Mouse (Mus musculus): ENCODE measurements around the gene Plekhm2. TPM values are rescaled to one million over a fixed set of nuclear protein-coding genes. Genes with fewer than 3 reads are reported as not detected.
A peak's percentile ranks its signal among the peaks of the same experiment; 100 is the strongest.

The Plekhm2 gene
- polyA plus RNA-seq, 1 experiment from 2014 or later = 7.1 TPM

DNA sequence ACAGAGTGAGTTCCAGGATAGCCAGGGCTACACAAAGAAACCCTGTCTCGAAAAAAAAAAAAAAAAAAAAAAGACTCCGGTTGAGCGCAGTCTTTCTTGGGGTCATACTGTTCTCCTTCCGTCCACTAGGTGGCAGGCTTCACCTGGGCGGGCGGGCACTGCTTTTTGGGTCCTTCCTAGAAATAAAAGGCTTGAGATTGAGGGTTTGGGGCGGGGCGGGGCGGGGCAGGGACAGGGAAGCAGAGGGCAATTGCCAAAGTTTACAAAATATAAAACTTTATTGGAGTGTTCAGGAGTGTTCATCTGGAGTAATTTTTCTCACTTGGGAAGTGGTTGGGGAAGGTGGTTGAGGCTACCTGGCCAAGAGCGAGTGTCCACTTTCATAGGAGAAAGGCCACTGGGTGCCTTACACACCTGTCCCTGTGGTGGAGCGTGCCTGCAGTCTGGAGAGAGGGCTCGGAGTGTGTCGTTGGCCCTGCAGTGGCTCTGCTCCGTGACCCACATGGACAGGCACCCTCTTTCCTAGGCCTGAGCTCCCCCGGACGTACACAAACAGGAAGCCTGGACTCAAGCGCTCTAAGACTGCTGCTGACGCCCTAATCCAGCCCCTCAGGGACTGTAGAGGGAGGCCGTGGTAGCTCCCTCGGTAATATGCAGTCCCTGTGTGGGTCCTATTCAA lies 46.0 kb downstream of the Plekhm2 start, which contains the start of gene Tmem82:
TSS of gene Tmem82 (minus strand) at position 69 of the 679 bp plus-strand sequence.
- WGBS = 25% methylated on average over 20 of the region's 20 CpGs
- Histone ChIP-seq H3K4me3 (peak within 1 kb of the TSS; percentile 41), H3K36me3 (no peaks in the 10 kb centered on the region), H3K4me2 (peak within 1 kb of the TSS; percentile 80), H3K9me3 (replicated peaks) (no peaks in the 10 kb centered on the region), H3K27me3 (no peaks in the 10 kb centered on the region), H3K9ac (peak within 1 kb of the TSS; percentile 46), H3K27ac (no peak within 1 kb of the TSS), H3K4me1 (replicated peaks) (peaks cover 27% of the 10 kb centered on the region)
- no peak for ATAC-seq (replicated peaks; ENCODE audit: insufficient number of reproducible peaks, insufficient read depth, low FRiP score, low read depth)

DNA sequence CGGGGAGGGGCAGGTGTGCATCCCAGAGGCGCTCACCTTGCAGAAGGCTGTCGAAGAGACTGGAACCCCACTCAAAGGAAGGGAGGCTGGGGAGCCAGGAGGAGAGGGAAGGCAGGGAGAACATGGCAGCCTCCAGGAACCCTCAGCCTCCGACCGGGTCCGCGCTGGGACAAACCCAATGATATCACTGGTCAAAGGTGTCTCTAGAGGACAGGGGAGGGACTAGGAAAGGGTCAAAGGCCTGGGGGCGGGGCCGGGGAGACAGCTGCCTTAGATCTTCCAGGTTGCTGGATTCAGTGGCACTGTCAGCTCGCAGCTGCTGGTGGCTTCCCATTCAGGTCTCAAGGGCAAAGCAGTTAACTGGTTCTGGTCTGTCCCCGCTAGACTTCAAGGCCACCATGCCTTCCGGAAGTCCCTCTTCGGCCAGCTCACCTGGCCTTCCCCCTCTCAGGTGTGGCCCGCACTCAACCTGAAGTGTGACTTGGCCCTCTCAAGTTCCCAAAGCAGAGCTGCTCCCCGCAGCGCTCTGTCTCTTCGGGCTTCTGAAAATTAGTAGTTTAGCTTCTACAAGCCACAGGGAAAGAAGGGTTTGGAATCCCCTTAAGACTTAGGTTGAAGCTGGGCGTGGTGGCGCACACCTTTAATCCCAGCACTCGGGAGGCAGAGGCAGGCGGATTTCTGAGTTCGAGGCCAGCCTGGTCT lies 46.7 kb downstream of the Plekhm2 start:
- Histone ChIP-seq H3K27me3 (no peaks in the 10 kb centered on the region), H3K4me1 (replicated peaks) (peaks cover 20% of the 10 kb centered on the region), H3K4me3 (peak overlapping the region; percentile 41), H3K9me3 (replicated peaks) (no peaks in the 10 kb centered on the region), H3K4me2 (peak overlapping the region; percentile 80), H3K36me3 (no peaks in the 10 kb centered on the region), H3K27ac (no peak overlapping the region), H3K9ac (peak overlapping the region; percentile 46)
- ATAC-seq (replicated peaks; ENCODE audit: insufficient number of reproducible peaks, insufficient read depth, low FRiP score, low read depth) = 0 out of 2 replicates have a peak, but pooled peaks have one; percentile 24
- WGBS = 14% methylated on average over 22 of the region's 22 CpGs

DNA sequence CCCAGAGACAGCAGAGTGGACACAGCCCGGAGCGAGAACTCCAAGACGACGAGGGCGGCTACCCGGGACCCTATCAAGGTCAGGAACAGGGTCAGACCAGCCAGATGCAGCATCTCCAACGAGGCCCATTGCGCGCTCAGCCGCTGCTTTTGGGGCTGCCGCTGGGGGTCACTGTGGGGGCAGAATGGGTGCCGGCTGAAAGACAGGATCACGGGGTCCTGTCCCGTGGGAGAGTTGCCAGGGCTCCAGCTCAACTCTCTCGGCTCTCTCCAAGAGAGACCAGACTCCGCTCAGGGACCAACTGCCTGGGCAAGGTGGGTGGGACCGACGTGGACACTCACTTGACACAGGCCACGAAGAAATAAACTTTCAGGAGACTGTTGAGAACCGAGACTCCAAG lies 47.4 kb downstream of the Plekhm2 start:
- peaks cover 19% of the 10 kb centered on the region for H3K4me1 ChIP-seq (replicated peaks)
- H3K9me3 ChIP-seq (replicated peaks) = no peaks in the 10 kb centered on the region
- H3K4me2 ChIP-seq = peak overlapping the region; percentile 80
- peak overlapping the region; percentile 41 for H3K4me3 ChIP-seq
- peak; percentile 47 for ATAC-seq (replicated peaks; ENCODE audit: insufficient number of reproducible peaks, insufficient read depth, low FRiP score, low read depth)
- peak overlapping the region; percentile 46 for H3K9ac ChIP-seq
- 4% methylated on average over 20 of the region's 20 CpGs for WGBS
- no peak overlapping the region for H3K27ac ChIP-seq
- no peaks in the 10 kb centered on the region for H3K27me3 ChIP-seq
- no peaks in the 10 kb centered on the region for H3K36me3 ChIP-seq

DNA sequence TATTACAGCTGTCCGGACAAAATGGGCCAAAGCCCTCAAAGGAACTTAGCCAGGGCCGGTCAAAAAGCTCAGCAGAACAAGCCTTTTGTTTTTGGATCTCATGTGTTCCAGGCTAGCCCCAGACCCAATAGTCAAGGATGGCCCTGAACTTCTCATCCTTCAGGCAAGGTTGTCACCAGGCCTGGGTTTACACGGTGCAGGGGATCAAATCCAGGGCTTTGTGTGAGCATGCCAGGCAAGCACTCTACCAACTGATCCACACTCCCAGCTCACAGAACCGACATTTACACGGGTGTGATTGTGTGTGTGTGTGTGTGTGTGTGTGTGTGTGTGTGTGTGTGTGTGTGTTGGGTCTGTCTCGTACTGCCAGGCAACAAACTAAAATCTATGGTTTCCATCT lies 47.9 kb downstream of the Plekhm2 start:
- Histone ChIP-seq H3K27me3 (no peaks in the 10 kb centered on the region), H3K36me3 (no peaks in the 10 kb centered on the region), H3K4me3 (no peak overlapping the region), H3K9me3 (replicated peaks) (no peaks in the 10 kb centered on the region), H3K9ac (no peak overlapping the region), H3K27ac (no peak overlapping the region), H3K4me2 (no peak overlapping the region), H3K4me1 (replicated peaks) (peaks cover 19% of the 10 kb centered on the region)
- WGBS = 78% methylated on average over 6 of the region's 6 CpGs
- ATAC-seq (replicated peaks; ENCODE audit: insufficient number of reproducible peaks, insufficient read depth, low FRiP score, low read depth) = no peak

DNA sequence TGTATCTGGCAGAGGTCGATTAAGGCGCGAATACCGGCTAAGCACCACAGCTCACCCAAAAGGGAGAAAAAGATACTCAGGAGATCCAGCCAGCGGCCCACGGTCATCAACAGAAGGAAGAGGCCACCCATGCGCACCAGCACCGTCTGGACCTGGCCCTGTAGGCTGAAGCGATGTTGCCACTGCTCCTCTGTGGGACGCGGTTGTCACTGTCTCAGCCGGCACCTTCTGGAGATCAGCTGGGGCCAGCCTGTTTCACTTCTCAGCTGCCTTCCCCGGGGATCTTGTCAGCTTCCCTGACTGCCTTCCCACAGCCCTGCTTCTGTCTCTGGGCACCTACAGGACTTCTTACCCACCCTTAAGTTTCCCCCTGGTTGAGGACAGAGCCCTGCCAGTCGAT lies 49.8 kb downstream of the Plekhm2 start:
- Histone ChIP-seq H3K4me2 (no peak overlapping the region), H3K9ac (no peak overlapping the region), H3K4me3 (no peak overlapping the region), H3K27me3 (no peaks in the 10 kb centered on the region), H3K36me3 (no peaks in the 10 kb centered on the region), H3K9me3 (replicated peaks) (no peaks in the 10 kb centered on the region), H3K27ac (no peak overlapping the region), H3K4me1 (replicated peaks) (peaks cover 22% of the 10 kb centered on the region)
- 77% methylated on average over 14 of the region's 14 CpGs for WGBS
- ATAC-seq (replicated peaks; ENCODE audit: insufficient number of reproducible peaks, insufficient read depth, low FRiP score, low read depth) = no peak

GRCm38 (mm10) chr4:141609538-141609937 lies 55.2 kb downstream of the Plekhm2 start:
- Histone ChIP-seq H3K27me3 (no peaks in the 10 kb centered on the region), H3K36me3 (no peaks in the 10 kb centered on the region), H3K4me1 (replicated peaks) (peaks cover 13% of the 10 kb centered on the region), H3K4me3 (no peak overlapping the region), H3K9me3 (replicated peaks) (no peaks in the 10 kb centered on the region), H3K27ac (peak overlapping the region; percentile 57), H3K9ac (no peak overlapping the region), H3K4me2 (no peak overlapping the region)
- WGBS = 60% methylated on average over 6 of the region's 6 CpGs
- ATAC-seq (replicated peaks; ENCODE audit: insufficient number of reproducible peaks, insufficient read depth, low FRiP score, low read depth) = peak; percentile 77

GRCm38 (mm10) chr4:141605861-141606260 lies 58.8 kb downstream of the Plekhm2 start, which contains the start of gene Fblim1:
Gene Fblim1 (minus strand): TSS chr4:141606096.
- peak within 1 kb of the TSS; percentile 67; the same call in 1 of the 2 replicates for H3K27ac ChIP-seq
- no peaks in the 10 kb centered on the region for H3K9me3 ChIP-seq (replicated peaks)
- 69% methylated on average over 11 of the region's 11 CpGs for WGBS
- no peaks in the 10 kb centered on the region for H3K36me3 ChIP-seq
- peaks cover 47% of the 10 kb centered on the region for H3K4me1 ChIP-seq (replicated peaks)
- H3K27me3 ChIP-seq = no peaks in the 10 kb centered on the region
- no peak within 1 kb of the TSS for H3K4me2 ChIP-seq
- no peak within 1 kb of the TSS for H3K4me3 ChIP-seq
- no peak for ATAC-seq (replicated peaks; ENCODE audit: insufficient number of reproducible peaks, insufficient read depth, low FRiP score, low read depth)
- H3K9ac ChIP-seq = no peak within 1 kb of the TSS

GRCm38 (mm10) chr4:141605421-141605820 lies 59.3 kb downstream of the Plekhm2 start:
- H3K4me3 ChIP-seq = no peak overlapping the region
- H3K27ac ChIP-seq = no peak overlapping the region
- no peak overlapping the region for H3K4me2 ChIP-seq
- H3K27me3 ChIP-seq = no peaks in the 10 kb centered on the region
- no peaks in the 10 kb centered on the region for H3K36me3 ChIP-seq
- no peak for ATAC-seq (replicated peaks; ENCODE audit: insufficient number of reproducible peaks, insufficient read depth, low FRiP score, low read depth)
- 87% methylated on average over 5 of the region's 5 CpGs for WGBS
- no peak overlapping the region for H3K9ac ChIP-seq
- peaks cover 51% of the 10 kb centered on the region for H3K4me1 ChIP-seq (replicated peaks)
- no peaks in the 10 kb centered on the region for H3K9me3 ChIP-seq (replicated peaks)

DNA sequence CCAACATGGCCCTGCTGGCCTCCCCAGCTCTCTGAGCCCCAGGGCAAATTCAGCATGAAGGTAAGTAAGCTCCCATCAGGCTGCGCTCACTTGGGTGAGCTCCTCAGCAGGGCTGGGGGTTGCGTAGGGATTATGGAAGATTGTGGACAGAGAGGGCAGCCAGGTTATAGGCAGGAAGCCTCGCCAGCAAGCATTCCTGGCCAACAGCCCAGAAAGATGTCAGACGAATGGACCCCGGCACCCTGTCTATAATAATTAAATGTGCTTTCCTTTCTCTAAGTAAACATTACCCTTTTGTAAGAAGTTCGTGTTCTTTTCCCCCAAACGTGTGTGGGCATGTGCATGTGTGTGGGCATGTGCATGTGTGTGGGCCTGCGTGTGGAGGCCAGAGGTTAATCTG lies 60.2 kb downstream of the Plekhm2 start:
- peaks cover 54% of the 10 kb centered on the region for H3K4me1 ChIP-seq (replicated peaks)
- ATAC-seq (replicated peaks; ENCODE audit: insufficient number of reproducible peaks, insufficient read depth, low FRiP score, low read depth) = no peak; the same call in 1 of the 2 replicates
- peak overlapping the region; percentile 67 for H3K27ac ChIP-seq

GRCm38 (mm10) chr4:141603921-141604320 lies 60.8 kb downstream of the Plekhm2 start:
- H3K4me1 ChIP-seq (replicated peaks) = peaks cover 54% of the 10 kb centered on the region

More for the DNA sequence above, 60.2 kb downstream of the Plekhm2 start:
- Histone ChIP-seq H3K27me3 (no peaks in the 10 kb centered on the region), H3K9me3 (replicated peaks) (no peaks in the 10 kb centered on the region), H3K4me2 (no peak overlapping the region), H3K9ac (no peak overlapping the region), H3K36me3 (no peaks in the 10 kb centered on the region), H3K4me3 (no peak overlapping the region)
- 26% methylated on average over 8 of the region's 8 CpGs for WGBS

DNA sequence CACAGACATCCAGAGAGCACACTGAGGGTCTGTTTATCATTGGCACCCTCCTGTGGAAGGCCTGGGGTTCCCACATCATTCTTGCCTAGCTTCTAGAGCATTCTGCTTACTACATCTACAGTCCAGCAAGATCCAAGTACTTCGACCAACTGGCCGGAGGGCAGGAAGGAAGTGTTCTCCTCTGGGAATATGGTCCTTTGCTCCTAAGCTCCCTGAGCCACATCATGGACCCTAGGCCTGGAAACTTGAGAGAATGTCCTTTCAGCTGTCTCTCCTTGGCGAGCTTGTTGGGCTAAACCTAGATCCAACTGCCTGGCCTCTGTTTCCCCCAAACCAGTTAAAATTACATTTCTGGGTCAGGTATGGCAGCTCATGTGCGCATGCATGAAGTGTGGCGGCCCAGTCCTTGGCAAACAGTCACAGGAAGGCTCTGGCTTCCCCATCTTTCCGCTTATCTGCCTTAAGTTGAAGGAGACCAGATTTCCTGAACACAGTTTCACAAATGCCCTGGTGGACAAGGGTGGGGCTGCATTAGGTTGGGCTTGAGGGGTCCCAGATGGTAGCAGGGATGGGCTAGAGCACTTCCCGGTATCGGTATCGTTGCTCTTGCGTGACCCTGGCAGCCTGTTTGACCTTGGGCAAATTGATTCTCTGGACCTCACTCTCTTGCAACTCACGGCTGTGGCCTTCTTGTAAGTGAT lies 62.0 kb downstream of the Plekhm2 start:
- peak overlapping the region; percentile 79 for H3K27ac ChIP-seq
- no peaks in the 10 kb centered on the region for H3K9me3 ChIP-seq (replicated peaks)
- no peaks in the 10 kb centered on the region for H3K36me3 ChIP-seq
- H3K27me3 ChIP-seq = no peaks in the 10 kb centered on the region
- H3K4me2 ChIP-seq = no peak overlapping the region
- no peak overlapping the region for H3K9ac ChIP-seq
- H3K4me1 ChIP-seq (replicated peaks) = peaks cover 66% of the 10 kb centered on the region
- no peak overlapping the region for H3K4me3 ChIP-seq
- no peak for ATAC-seq (replicated peaks; ENCODE audit: insufficient number of reproducible peaks, insufficient read depth, low FRiP score, low read depth)
- 58% methylated on average over 11 of the region's 11 CpGs for WGBS

More at GRCm38 (mm10) chr4:141603921-141604320, 60.8 kb downstream of the Plekhm2 start:
- H3K27me3 ChIP-seq = no peaks in the 10 kb centered on the region
- no peaks in the 10 kb centered on the region for H3K9me3 ChIP-seq (replicated peaks)
- no peak overlapping the region for H3K4me2 ChIP-seq
- H3K9ac ChIP-seq = no peak overlapping the region
- ATAC-seq (replicated peaks; ENCODE audit: insufficient number of reproducible peaks, insufficient read depth, low FRiP score, low read depth) = no peak
- peak overlapping the region; percentile 67 for H3K27ac ChIP-seq
- 59% methylated on average over 4 of the region's 4 CpGs for WGBS
- H3K4me3 ChIP-seq = no peak overlapping the region
- H3K36me3 ChIP-seq = no peaks in the 10 kb centered on the region

Measured in heart, embryonic 15.5 days (tissue).